Mouse (Mus musculus) small intestine, adult 2 months (tissue): Measurements from ENCODE around the gene Tuba3a.

Experiments
- CTCF ChIP-seq: fragments of 200-500 bp; IDR thresholded peaks from 2 replicates; pipeline ENCODE4 v1.5.1; 2012; ENCODE audit warnings: low read depth, mild to moderate bottlenecking, control low read depth, inconsistent platforms, low read length, moderate library complexity, mixed read lengths; ENCODE audit not compliant: insufficient replicate concordance, insufficient read length; ENCODE audit errors: extremely low read depth
- POLR2A ChIP-seq: fragments of 200-500 bp; IDR thresholded peaks from 2 replicates; pipeline ENCODE4 v1.6.1; 2012; ENCODE audit warnings: low read depth, mild to moderate bottlenecking, control low read depth, inconsistent platforms, low read length, moderate library complexity

- no peak for TF ChIP-seq CTCF
- TF ChIP-seq POLR2A = no peak
Observed at GRCm38 (mm10) chr6:125252711-125253110, 33.1 kb downstream of the Tuba3a start.
